ENCODE assay signal across 8 mouse cellular contexts in the genomic region with DNA sequence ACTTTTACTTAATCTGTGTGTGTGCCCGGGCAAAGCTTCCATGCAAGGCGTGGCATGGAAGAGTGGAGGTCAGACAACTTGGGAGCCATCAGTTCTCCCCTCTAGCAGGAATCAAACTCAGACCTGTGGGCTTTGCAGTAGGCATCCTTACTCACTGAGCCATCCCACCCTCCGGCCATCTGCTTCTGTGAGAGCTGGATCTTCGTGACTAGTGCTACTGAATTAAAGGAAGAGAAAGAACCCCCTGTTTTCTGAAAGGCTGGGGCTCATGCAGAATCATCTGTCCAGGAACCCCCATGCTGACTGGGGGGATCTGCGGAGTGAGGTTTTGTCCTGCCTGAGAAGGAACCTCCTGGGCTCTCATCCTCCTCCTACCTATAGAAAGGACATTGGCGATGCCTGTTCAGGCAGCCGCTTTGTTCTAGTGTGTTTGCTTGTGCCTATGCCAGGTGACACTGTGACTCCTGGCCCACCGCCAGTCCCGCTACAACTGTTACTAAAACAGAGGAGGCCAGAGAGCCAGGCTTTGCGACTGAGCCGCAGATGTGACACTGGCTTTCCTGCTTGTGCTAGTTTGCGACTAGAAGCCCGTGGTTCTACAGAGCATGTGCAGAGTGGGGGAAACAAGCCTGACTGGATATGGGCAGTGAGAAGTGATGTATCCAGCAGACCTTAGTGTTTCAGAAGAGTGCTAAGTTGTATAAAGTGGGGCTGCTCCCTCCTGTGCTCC.
DNase-seq lines count a peak whose midpoint lies in the region; ATAC-seq and TF ChIP-seq lines count a peak whose summit lies in the region.

No protein-coding gene starts in this region.

- H3K27ac ChIP-seq in midbrain, embryonic 10.5 days (replicated peaks) = peak overlapping the region; percentile 20; the same call in 1 of the 2 replicates
- no peak overlapping the region for H3K27ac ChIP-seq in midbrain, embryonic 11.5 days (ENCODE audit: low read depth, low read length)
- H3K27ac ChIP-seq in stomach, postnatal 0 days (replicated peaks) = 0 out of 2 replicates have a peak overlapping the region, but pooled peaks have one; percentile 5

- H3K4me2 ChIP-seq in midbrain, embryonic 11.5 days = no peak overlapping the region
- peak overlapping the region; percentile 23; the same call in 1 of the 2 replicates for H3K4me2 ChIP-seq in stomach, postnatal 0 days (replicated peaks; ENCODE audit: low read depth)

- no peak for TF ChIP-seq EP300 in stomach, postnatal 0 days (optimal IDR thresholded peaks at IDR 0.05)

- no peaks in the 10 kb centered on the region for H3K27me3 ChIP-seq in midbrain, embryonic 10.5 days (ENCODE audit: low read depth, poor library complexity, severe bottlenecking)
- H3K27me3 ChIP-seq in midbrain, embryonic 11.5 days (ENCODE audit: control insufficient read depth, insufficient read depth, low read length) = no peaks in the 10 kb centered on the region
- H3K27me3 ChIP-seq in stomach, postnatal 0 days (ENCODE audit: control insufficient read depth, insufficient read depth, low read length) = no peaks in the 10 kb centered on the region

- no peaks in the 10 kb centered on the region for H3K36me3 ChIP-seq in midbrain, embryonic 10.5 days
- H3K36me3 ChIP-seq in midbrain, embryonic 11.5 days (ENCODE audit: control insufficient read depth, insufficient read depth, low read length) = no peaks in the 10 kb centered on the region
- H3K36me3 ChIP-seq in stomach, postnatal 0 days (ENCODE audit: control insufficient read depth, insufficient read depth, low read length) = no peaks in the 10 kb centered on the region

- no peak overlapping the region for H3K9ac ChIP-seq in midbrain, embryonic 11.5 days (ENCODE audit: low read length)
- no peak overlapping the region for H3K9ac ChIP-seq in stomach, postnatal 0 days (ENCODE audit: low read length)

- WGBS in midbrain, embryonic 10.5 days = 91% methylated on average over 13 of the region's 13 CpGs
- WGBS in midbrain, embryonic 11.5 days = 89% methylated on average over 13 of the region's 13 CpGs
- 48% methylated on average over 13 of the region's 13 CpGs for WGBS in stomach, postnatal 0 days

- H3K4me3 ChIP-seq in midbrain, embryonic 10.5 days = no peak overlapping the region
- no peak overlapping the region for H3K4me3 ChIP-seq in midbrain, embryonic 11.5 days (ENCODE audit: low read depth, low read length)
- no peak overlapping the region for H3K4me3 ChIP-seq in stomach, postnatal 0 days (ENCODE audit: low read depth, low read length)

- DNase-seq in midbrain, embryonic 10.5 days (ENCODE audit: low spot score) = no peak
- no peak for DNase-seq in midbrain, embryonic 11.5 days (ENCODE audit: low spot score, missing footprints)
- DNase-seq in gastrocnemius, postnatal 25 days = peak; percentile 52
- DNase-seq in kidney, adult 18-20 months = peak; percentile 68
- peak; percentile 83 for DNase-seq in lung, postnatal 10 days
- peak; percentile 82 for DNase-seq in stomach, postnatal 0 days (ENCODE audit: low spot score)

- no peak for ATAC-seq in midbrain, embryonic 11.5 days (ENCODE audit: low FRiP score)
- peak; percentile 36 for ATAC-seq in cerebellum, adult (ENCODE audit: insufficient number of reproducible peaks, low FRiP score, low TSS enrichment)
- ATAC-seq in stomach, postnatal 0 days (ENCODE audit: low FRiP score, low TSS enrichment) = peak; percentile 61
- ATAC-seq in megakaryocyte progenitor cell, adult 5-6 weeks (replicated peaks; ENCODE audit: poor library complexity) = no peak

- H3K4me1 ChIP-seq in midbrain, embryonic 10.5 days = peaks cover 61% of the 10 kb centered on the region
- peaks cover 19% of the 10 kb centered on the region for H3K4me1 ChIP-seq in midbrain, embryonic 11.5 days (ENCODE audit: control insufficient read depth, insufficient read depth, low read length)
- 0 out of 2 replicates have a peak, but pooled peaks cover 8% of the 10 kb centered on the region for H3K4me1 ChIP-seq in stomach, postnatal 0 days (replicated peaks; ENCODE audit: control insufficient read depth, insufficient read depth)

- no peaks in the 10 kb centered on the region for H3K9me3 ChIP-seq in midbrain, embryonic 10.5 days (replicated peaks)
- H3K9me3 ChIP-seq in midbrain, embryonic 11.5 days (ENCODE audit: control insufficient read depth, low read length) = no peaks in the 10 kb centered on the region
- H3K9me3 ChIP-seq in stomach, postnatal 0 days (ENCODE audit: control insufficient read depth, low read length) = no peaks in the 10 kb centered on the region

- TF ChIP-seq CTCF in stomach, postnatal 0 days (IDR thresholded peaks at IDR 0.05; ENCODE audit: low read depth) = no peak

Comparison
In these comparisons a context has a peak if more than half of its experiments do, and no peak if none do; other contexts are left out.
1. DNase-seq: peak in gastrocnemius, postnatal 25 days (single experiment), kidney, adult 18-20 months (single experiment), lung, postnatal 10 days (single experiment) and stomach, postnatal 0 days (single experiment); none in midbrain, embryonic 10.5 days (single experiment) and midbrain, embryonic 11.5 days (single experiment).
2. ATAC-seq: peak in cerebellum, adult (single experiment) and stomach, postnatal 0 days (single experiment); none in midbrain, embryonic 11.5 days (single experiment) and megakaryocyte progenitor cell, adult 5-6 weeks (single experiment).